Mouse (Mus musculus) myocyte (in vitro differentiated cells): Measurements from ENCODE around the gene Cntn4. TPM values are rescaled to one million over a fixed set of nuclear protein-coding genes. Genes with fewer than 3 reads are reported as not detected.

ENCODE experiments used
- H3K27me3 ChIP-seq: one replicate; pipeline ENCODE4 v1.6.1; 2011; ENCODE audit not compliant: control insufficient read depth, insufficient read depth, insufficient read length
- H3K36me3 ChIP-seq: one replicate; pipeline ENCODE4 v1.6.1; 2011; ENCODE audit not compliant: control insufficient read depth, insufficient read depth
- H3K4me2 ChIP-seq: one replicate; pipeline ENCODE4 v1.6.1; 2011; ENCODE audit warnings: low read depth, control low read depth
- H3K4me3 ChIP-seq: one replicate; pipeline ENCODE4 v1.5.1; 2011; ENCODE audit warnings: mild to moderate bottlenecking, control low read depth, moderate library complexity
- H3K79me2 ChIP-seq: one replicate; pipeline ENCODE4 v1.6.1; 2011; ENCODE audit not compliant: control insufficient read depth, insufficient read depth
- H3ac ChIP-seq: one replicate; pipeline ENCODE4 v1.6.1; 2011; ENCODE audit not compliant: control insufficient read depth, insufficient read length
- CEBPB ChIP-seq: IDR thresholded peaks from 2 replicates; pipeline ENCODE4 v1.6.1; 2011; ENCODE audit warnings: mild to moderate bottlenecking, moderate library complexity; ENCODE audit not compliant: poor library complexity, insufficient read depth, severe bottlenecking
- E2F4 ChIP-seq: IDR thresholded peaks from one replicate; pipeline ENCODE4 v1.6.1; 2011; ENCODE audit warnings: mild to moderate bottlenecking, control low read depth, moderate library complexity; ENCODE audit not compliant: insufficient read depth
- MAX ChIP-seq: IDR thresholded peaks from one replicate; pipeline ENCODE4 v1.6.1; 2011; ENCODE audit warnings: low read depth, mild to moderate bottlenecking, control low read depth
- MYOD1 ChIP-seq, 3 experiments: IDR thresholded peaks; one replicate each; pipeline ENCODE4 v1.6.1; 2011; ENCODE audit warnings: control low read depth in 2 of 3, low read depth in 2 of 3, mild to moderate bottlenecking in 2 of 3, moderate library complexity in 1 of 3; ENCODE audit not compliant: insufficient read length in 2 of 3, control insufficient read depth in 1 of 3
- MYOG ChIP-seq, 3 experiments: IDR thresholded peaks; one replicate each; pipeline ENCODE4 v1.6.1; 2011; ENCODE audit warnings: control low read depth in 2 of 3, low read depth in 2 of 3, mild to moderate bottlenecking in 2 of 3; ENCODE audit not compliant: insufficient read length in 2 of 3, control insufficient read depth in 1 of 3, insufficient read depth in 1 of 3
- POLR2A ChIP-seq: IDR thresholded peaks from one replicate; pipeline ENCODE4 v1.6.1; 2011; ENCODE audit warnings: low read depth, mild to moderate bottlenecking, control low read depth, moderate library complexity; ENCODE audit not compliant: insufficient read length
- POLR2AphosphoS2 ChIP-seq: IDR thresholded peaks from one replicate; pipeline ENCODE4 v1.6.1; 2011; ENCODE audit warnings: low read depth, control low read depth; ENCODE audit not compliant: insufficient read length
- REST ChIP-seq: IDR thresholded peaks from one replicate; pipeline ENCODE4 v1.6.1; 2011; ENCODE audit warnings: mild to moderate bottlenecking, control low read depth, moderate library complexity; ENCODE audit not compliant: insufficient read depth, insufficient read length
- SRF ChIP-seq: IDR thresholded peaks from one replicate; pipeline ENCODE4 v1.6.1; 2011; ENCODE audit warnings: low read depth; ENCODE audit not compliant: control insufficient read depth, insufficient read length
- TCF12 ChIP-seq: IDR thresholded peaks from one replicate; pipeline ENCODE4 v1.6.1; 2011; ENCODE audit warnings: mild to moderate bottlenecking, control low read depth; ENCODE audit not compliant: poor library complexity, insufficient read depth, severe bottlenecking
- TCF3 ChIP-seq: IDR thresholded peaks from one replicate; pipeline ENCODE4 v1.6.1; 2011; ENCODE audit warnings: low read depth, control low read depth; ENCODE audit not compliant: insufficient read length
- USF1 ChIP-seq: IDR thresholded peaks from one replicate; pipeline ENCODE4 v1.6.1; 2011; ENCODE audit warnings: low read depth, mild to moderate bottlenecking, control low read depth, moderate library complexity
- polyA plus RNA-seq: library from polyadenylated mRNA; unstranded; fragments of >200 nt; fragmentation: generic; extraction: Trizol; gene quantifications from one replicate; pipeline ENCODE4 v1.2.1, GENCODE M21; 2012; ENCODE audit warnings: missing spikeins

Gene Cntn4
- polyA plus RNA-seq, 1 experiment = not detected

DNA sequence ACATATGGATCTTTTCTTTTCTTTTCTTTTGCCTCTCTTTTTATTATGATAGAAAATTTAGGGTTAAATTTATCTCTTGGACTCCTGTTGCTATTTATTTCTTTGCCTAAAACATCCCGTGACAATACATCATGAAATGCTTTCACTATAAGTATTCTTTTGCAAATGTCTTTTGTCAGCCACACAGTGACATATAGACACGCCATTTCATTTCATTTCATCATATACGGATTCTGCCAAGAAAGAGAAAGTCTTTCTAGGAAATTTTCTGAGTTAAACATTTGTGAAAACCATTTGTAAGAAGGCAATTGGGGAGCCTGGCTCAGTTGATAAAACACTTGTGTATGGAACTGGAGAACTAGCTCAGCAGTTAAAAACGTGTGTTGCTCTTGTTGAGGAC is 625.0 kb downstream of the Cntn4 start:
- H3K4me3 ChIP-seq = no peak overlapping the region
- H3K79me2 ChIP-seq = no peaks in the 10 kb centered on the region
- no peaks in the 10 kb centered on the region for H3K27me3 ChIP-seq
- H3K36me3 ChIP-seq = no peaks in the 10 kb centered on the region
- TF ChIP-seq REST (no peak), MAX (no peak)
- no peak overlapping the region for H3ac ChIP-seq
- no peak overlapping the region for H3K4me2 ChIP-seq

DNA sequence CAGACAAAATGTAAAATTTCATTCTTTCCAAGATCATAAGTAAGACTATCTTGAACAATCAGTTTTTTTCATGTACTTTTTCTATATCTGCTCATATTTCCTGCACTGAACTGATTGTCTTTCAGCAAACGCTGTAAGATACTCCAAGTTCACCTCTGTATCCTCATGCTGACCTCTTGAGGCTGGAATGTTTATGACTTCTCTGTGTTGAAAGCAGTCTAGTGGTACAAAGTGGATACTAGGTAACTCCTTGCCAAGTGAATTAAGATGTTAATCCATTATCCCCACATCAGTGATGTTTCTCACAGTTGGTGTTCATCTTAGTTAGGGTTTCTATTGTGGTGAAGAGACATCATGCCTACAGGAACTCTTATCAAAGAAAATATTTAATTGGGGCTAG is 651.5 kb downstream of the Cntn4 start:
- Histone ChIP-seq H3ac (no peak overlapping the region), H3K36me3 (no peaks in the 10 kb centered on the region), H3K79me2 (no peaks in the 10 kb centered on the region), H3K4me3 (no peak overlapping the region), H3K4me2 (no peak overlapping the region), H3K27me3 (no peaks in the 10 kb centered on the region)
- TF ChIP-seq USF1 = no peak
- TF ChIP-seq CEBPB = no peak
- no peak for TF ChIP-seq REST
- no peak for TF ChIP-seq TCF12
- no peak for TF ChIP-seq MAX
- TF ChIP-seq TCF3 = no peak
- no peak for TF ChIP-seq SRF
- TF ChIP-seq MYOG (IDR thresholded peaks at IDR 0.05; ENCODE audit: control insufficient read depth in 1 of 3, insufficient read depth in 1 of 3, insufficient read length in 2 of 3, low read depth in 2 of 3) = no peak
- no peak for TF ChIP-seq MYOD1 (IDR thresholded peaks at IDR 0.05; ENCODE audit: control insufficient read depth in 1 of 3, insufficient read length in 2 of 3, low read depth in 2 of 3)
- TF ChIP-seq POLR2A = no peak
- TF ChIP-seq POLR2AphosphoS2 = no peak
- TF ChIP-seq E2F4 = no peak

DNA sequence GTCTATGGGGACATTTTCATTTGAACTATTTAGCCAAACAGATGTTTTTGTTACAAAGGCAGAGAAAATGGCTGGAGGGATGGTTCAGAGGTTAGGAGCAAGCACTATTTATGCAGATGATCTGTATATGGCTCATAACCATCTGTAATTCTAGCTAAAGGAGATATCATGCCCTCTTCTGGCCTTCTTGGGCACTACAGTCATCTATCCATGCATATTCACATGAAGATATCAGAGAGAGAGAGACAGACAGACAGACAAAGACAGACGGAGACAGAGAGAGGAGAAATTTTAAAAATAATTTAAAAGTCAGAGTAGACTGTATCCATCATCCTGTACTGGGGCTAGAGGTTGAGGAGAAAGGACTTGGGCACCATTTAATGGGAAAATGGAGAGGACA is 652.2 kb downstream of the Cntn4 start:
- no peaks in the 10 kb centered on the region for H3K27me3 ChIP-seq
- H3ac ChIP-seq = no peak overlapping the region
- H3K4me3 ChIP-seq = no peak overlapping the region
- H3K4me2 ChIP-seq = no peak overlapping the region
- no peaks in the 10 kb centered on the region for H3K79me2 ChIP-seq
- no peaks in the 10 kb centered on the region for H3K36me3 ChIP-seq
- TF ChIP-seq TCF3 (no peak), TCF12 (no peak), POLR2A (no peak), USF1 (no peak), MAX (no peak), REST (no peak), POLR2AphosphoS2 (no peak), MYOG (IDR thresholded peaks at IDR 0.05; ENCODE audit: control insufficient read depth in 1 of 3, insufficient read depth in 1 of 3, insufficient read length in 2 of 3, low read depth in 2 of 3) (no peak), MYOD1 (IDR thresholded peaks at IDR 0.05; ENCODE audit: control insufficient read depth in 1 of 3, insufficient read length in 2 of 3, low read depth in 2 of 3) (no peak)

DNA sequence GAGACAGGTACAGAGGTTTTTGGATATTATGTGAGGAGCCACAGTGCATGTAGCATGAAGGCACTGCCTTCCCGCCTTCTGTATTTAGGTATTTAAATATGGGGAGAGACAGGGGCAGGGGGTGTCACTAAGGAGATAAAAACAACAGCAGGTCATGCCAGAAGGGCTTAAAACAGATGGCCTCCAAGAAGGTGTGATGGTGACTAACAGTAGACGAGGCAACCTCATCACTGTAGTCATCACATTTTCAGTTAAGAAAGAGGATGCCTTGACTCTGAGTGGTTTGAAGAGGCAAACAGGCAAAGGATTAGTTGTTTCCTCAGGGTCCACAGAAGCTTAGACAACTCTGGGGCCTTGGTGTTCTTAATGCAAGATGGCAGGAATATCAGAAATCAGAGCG is 655.0 kb downstream of the Cntn4 start:
- H3ac ChIP-seq = no peak overlapping the region
- no peak for TF ChIP-seq POLR2AphosphoS2
- no peak for TF ChIP-seq MAX
- TF ChIP-seq TCF3 = no peak
- no peak for TF ChIP-seq SRF
- no peak for TF ChIP-seq USF1
- no peak for TF ChIP-seq REST
- no peak for TF ChIP-seq TCF12
- no peak for TF ChIP-seq CEBPB
- no peak for TF ChIP-seq MYOG (IDR thresholded peaks at IDR 0.05; ENCODE audit: control insufficient read depth in 1 of 3, insufficient read depth in 1 of 3, insufficient read length in 2 of 3, low read depth in 2 of 3)
- TF ChIP-seq E2F4 = no peak
- TF ChIP-seq MYOD1 (IDR thresholded peaks at IDR 0.05; ENCODE audit: control insufficient read depth in 1 of 3, insufficient read length in 2 of 3, low read depth in 2 of 3) = no peak
- H3K4me2 ChIP-seq = no peak overlapping the region
- no peaks in the 10 kb centered on the region for H3K36me3 ChIP-seq
- H3K27me3 ChIP-seq = no peaks in the 10 kb centered on the region
- H3K79me2 ChIP-seq = no peaks in the 10 kb centered on the region
- H3K4me3 ChIP-seq = no peak overlapping the region

DNA sequence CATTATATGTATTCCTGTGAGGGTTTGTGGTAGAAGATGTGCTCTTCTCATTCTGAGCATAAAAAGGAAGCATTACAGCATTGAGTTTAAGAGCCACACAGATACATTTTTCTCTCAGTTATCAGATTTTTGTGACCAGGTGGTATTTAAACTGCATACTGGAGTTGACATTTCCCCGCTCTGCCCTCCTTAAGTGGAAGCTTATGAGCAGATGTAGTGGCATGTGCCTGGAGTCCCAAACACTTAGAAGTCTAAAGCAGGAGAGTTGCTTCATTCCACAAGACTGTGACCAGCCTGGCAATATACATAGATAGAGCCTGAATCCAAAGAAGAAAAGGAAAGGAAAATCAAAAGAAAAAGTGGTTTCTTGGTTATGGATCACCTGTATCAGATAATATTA is 655.5 kb downstream of the Cntn4 start:
- H3K79me2 ChIP-seq = no peaks in the 10 kb centered on the region
- TF ChIP-seq USF1 = no peak
- TF ChIP-seq SRF = no peak
- no peak for TF ChIP-seq POLR2A
- no peak for TF ChIP-seq CEBPB
- no peak for TF ChIP-seq MYOD1 (IDR thresholded peaks at IDR 0.05; ENCODE audit: control insufficient read depth in 1 of 3, insufficient read length in 2 of 3, low read depth in 2 of 3)
- TF ChIP-seq TCF12 = no peak
- TF ChIP-seq E2F4 = no peak
- TF ChIP-seq MYOG (IDR thresholded peaks at IDR 0.05; ENCODE audit: control insufficient read depth in 1 of 3, insufficient read depth in 1 of 3, insufficient read length in 2 of 3, low read depth in 2 of 3) = no peak
- no peak for TF ChIP-seq POLR2AphosphoS2
- TF ChIP-seq REST = no peak
- no peak for TF ChIP-seq MAX
- TF ChIP-seq TCF3 = no peak
- no peak overlapping the region for H3K4me3 ChIP-seq
- H3K36me3 ChIP-seq = no peaks in the 10 kb centered on the region
- no peak overlapping the region for H3K4me2 ChIP-seq
- no peaks in the 10 kb centered on the region for H3K27me3 ChIP-seq
- no peak overlapping the region for H3ac ChIP-seq

DNA sequence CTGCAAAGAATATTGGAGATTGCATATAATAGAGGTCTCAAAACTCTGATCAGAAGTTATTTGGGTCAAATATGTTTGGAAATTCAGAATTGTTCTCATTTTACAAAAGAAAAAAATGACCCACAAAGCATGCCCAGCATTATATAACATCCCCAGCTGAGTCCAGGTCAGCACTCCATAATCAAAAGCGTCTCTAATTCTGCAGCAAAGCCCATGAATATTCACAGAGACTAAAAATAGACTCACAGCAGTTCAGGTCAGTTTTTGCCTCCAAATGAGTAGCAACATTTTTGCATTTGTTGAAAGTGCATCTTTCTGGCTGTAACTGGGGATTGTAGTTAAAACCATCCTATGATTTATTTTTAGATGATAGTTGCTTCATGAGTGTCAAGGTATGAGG is 657.6 kb downstream of the Cntn4 start:
- Histone ChIP-seq H3K4me2 (no peak overlapping the region), H3K27me3 (no peaks in the 10 kb centered on the region), H3K4me3 (no peak overlapping the region), H3ac (no peak overlapping the region), H3K79me2 (no peaks in the 10 kb centered on the region), H3K36me3 (no peaks in the 10 kb centered on the region)
- TF ChIP-seq MAX (no peak), E2F4 (no peak), REST (no peak), POLR2AphosphoS2 (no peak)
